Comparison of ENCODE assay signal across 24 mouse cellular contexts in genomic region chr17:4890131-4890530, GRCm38 (mm10).
"Had no signal": no experiment of that assay in that cellular context is flagged by ENCODE, and none has a peak within 500 bp of the region (broad histone marks: within the 10 kb centered on the region; RNA-seq: fewer than 3 reads in every experiment).

No protein-coding gene starts in this region.

- H3K4me1 ChIP-seq: heart, embryonic 12.5 days; hindbrain, embryonic 10.5 days; hindbrain, embryonic 12.5 days; limb, embryonic 13.5 days; limb, embryonic 15.5 days; liver, embryonic 13.5 days had no signal

- H3K27me3 ChIP-seq: heart, embryonic 12.5 days; hindbrain, embryonic 12.5 days; limb, embryonic 13.5 days; limb, embryonic 15.5 days; liver, embryonic 13.5 days had no signal

- DNase-seq: gastrocnemius, postnatal 10 days; gastrocnemius, postnatal 25 days; heart, adult 2 months; heart, postnatal 10 days; kidney, adult 18-20 months; kidney, adult 8-10 months; kidney, postnatal 10 days; kidney, postnatal 25 days; kidney, postnatal 4 days; liver, embryonic 13.5 days had no signal

- H3K9ac ChIP-seq: heart, embryonic 12.5 days; hindbrain, embryonic 12.5 days; hindbrain, embryonic 14.5 days; limb, embryonic 13.5 days; limb, embryonic 15.5 days; liver, embryonic 13.5 days had no signal

- H3K9me3 ChIP-seq: heart, embryonic 12.5 days; hindbrain, embryonic 10.5 days; hindbrain, embryonic 12.5 days; limb, embryonic 13.5 days; limb, embryonic 15.5 days; liver, embryonic 13.5 days had no signal

- H3K4me3 ChIP-seq: gastrocnemius, adult 2 months; heart, adult 2 months; heart, embryonic 12.5 days; hindbrain, embryonic 10.5 days; hindbrain, embryonic 12.5 days; layer of hippocampus, adult 2 months; left cerebral cortex, adult 2 months; limb, embryonic 13.5 days; limb, embryonic 15.5 days; liver, embryonic 13.5 days had no signal

- H3K36me3 ChIP-seq: heart, embryonic 12.5 days; hindbrain, embryonic 10.5 days; hindbrain, embryonic 12.5 days; limb, embryonic 13.5 days; limb, embryonic 15.5 days; liver, embryonic 13.5 days had no signal

- H3K27ac ChIP-seq: gastrocnemius, adult 2 months; heart, adult 2 months; hindbrain, embryonic 10.5 days; hindbrain, embryonic 12.5 days; hindbrain, embryonic 14.5 days; layer of hippocampus, adult 2 months; left cerebral cortex, adult 2 months; limb, embryonic 13.5 days; limb, embryonic 15.5 days; liver, embryonic 13.5 days had no signal

- ATAC-seq: forebrain, embryonic 16.5 days; hindbrain, embryonic 16.5 days; inflammation-experienced regulatory T-cells, adult 6 months; intestine, postnatal 0 days had no signal

- H3K4me2 ChIP-seq: heart, embryonic 12.5 days; hindbrain, embryonic 12.5 days; hindbrain, embryonic 14.5 days; limb, embryonic 13.5 days; limb, embryonic 15.5 days; liver, embryonic 11.5 days; liver, embryonic 13.5 days had no signal
